Mouse (Mus musculus) cerebellum, postnatal 36 days (tissue): ENCODE data around the gene Capn8.

ENCODE experiments used
- DNase-seq, 2 experiments: peaks; one replicate each; pipeline ENCODE4 v3.0.0; 2021 to 2022; ENCODE audit warnings: mixed read lengths in 2 of 2

Capn8 gene

DNA sequence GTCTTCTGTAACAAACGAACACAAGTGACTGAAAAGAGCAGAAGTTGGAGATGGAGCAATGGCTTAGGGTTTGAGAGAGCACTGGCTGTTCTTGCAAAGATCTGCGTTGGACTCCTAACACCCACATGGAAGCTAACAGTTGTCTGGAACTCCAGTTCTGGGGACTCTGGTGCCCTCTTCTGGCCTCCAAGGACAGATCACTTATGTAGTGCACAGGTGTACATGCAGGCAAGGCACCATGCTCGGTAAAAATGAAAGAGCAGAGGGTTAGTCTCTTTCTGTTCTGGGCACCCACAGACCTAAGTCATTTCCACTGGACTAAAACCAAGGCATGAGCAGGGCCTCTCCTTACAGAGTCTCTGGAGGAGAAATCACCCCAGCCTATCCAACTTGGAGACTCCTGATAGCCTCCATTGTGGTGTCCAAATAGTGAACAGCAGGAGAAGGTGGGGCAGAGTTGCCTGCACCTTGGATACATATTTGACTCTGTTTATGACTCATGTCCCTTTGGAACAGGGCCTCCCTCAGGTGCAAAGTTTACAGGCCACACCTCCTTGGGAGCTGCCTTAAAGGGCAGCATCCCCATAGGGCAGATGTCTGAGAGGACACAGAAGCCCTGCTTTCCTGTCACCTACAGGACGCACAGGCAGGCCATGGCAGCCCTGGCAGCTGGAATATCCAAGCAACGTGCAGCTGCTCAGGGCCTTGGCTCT lies at the start of gene Capn8:
Capn8 (plus strand) TSS at position 600 of the 713 bp plus-strand sequence.
- DNase-seq = no peak

DNA sequence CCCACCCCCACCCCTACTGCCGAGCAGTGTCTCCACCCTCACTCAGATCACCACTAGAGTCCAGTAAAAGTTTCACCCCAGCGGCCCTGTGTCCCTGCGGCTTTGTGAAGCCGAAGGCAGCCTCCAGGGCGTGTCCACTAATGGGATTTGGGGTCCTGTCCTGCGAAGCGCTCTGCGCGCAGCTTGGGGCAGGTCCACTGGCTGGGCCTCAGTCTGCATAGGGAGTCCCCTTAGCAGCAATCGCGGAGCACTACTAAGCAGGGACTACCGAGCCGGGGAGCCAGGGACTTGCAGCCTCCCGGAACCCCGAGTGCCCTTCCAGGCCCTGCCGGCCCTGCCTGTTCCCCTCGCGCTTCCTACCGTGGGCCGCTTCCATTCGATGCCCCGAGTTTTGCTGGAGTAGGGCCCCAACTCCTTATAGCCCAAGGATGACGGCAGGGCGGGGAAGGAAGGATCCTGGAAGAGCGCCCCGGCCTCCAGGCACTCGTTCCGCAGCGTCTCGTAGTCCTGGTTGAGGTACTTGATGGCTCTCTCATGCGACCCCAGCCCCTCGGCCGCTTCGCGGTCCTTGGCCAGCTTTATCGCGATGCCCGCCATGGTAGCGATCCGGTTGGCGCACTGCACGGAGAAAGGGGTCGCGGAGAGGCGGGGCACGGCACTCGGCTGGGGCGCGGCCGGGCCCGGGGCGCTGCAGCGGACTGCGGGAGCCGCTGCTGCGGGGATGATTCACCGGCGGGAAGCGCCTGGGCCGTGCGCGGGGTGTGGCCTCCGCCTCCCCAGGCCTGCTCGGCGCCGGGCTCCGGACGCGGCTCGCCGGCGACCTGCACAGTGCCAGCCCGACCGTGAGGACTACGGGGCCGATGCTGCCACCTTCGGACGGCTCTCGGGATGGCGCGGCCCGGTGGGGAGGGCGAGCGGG lies 47.8 kb upstream of the Capn8 start, which contains the start of gene Capn2:
Capn2 (minus strand) TSS at position 851 of the 919 bp plus-strand sequence.
- DNase-seq = peak; percentile 85 to 86

DNA sequence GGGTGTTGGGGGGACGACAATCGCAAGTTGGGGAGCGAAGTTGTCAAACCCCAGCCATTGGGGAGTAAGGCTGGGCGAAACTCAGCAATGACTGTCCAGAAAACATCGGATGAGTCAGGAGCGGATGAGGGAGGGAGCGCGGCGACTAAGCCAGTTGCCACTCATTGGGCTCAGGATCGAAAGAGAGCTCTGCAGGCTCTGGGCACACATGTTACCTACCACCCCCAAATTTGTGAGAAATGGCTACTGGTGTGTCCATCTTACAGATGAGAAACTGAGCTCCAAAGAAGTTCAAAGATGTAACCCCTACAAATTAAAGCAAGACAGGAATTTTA lies 47.2 kb upstream of the Capn8 start:
- no peak for DNase-seq

DNA sequence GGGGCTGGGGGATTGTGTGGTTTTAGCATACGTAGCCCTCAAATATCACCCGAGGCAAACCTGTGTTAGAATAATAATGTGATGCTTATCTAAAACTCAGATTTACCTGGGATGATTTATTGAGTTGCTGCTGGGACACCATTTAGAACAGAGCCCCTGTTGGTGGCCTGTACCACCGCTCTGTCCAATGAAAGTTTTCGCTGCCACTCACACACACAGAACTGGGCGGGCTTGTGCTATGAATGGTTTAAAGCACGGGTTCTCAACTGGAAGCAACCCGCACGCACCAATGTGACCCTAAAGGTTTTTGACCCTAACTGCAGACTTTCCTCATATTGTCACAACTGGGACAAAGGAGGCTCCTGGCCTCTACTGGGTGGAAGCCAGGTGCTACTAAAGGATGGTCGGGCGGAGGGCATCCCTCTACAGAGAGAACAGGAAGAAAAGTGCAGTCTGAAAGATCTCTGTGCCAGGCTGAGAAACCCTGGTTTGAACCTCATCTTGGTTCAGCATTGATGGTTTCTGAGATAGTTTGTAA lies 46.6 kb upstream of the Capn8 start:
- no peak for DNase-seq

DNA sequence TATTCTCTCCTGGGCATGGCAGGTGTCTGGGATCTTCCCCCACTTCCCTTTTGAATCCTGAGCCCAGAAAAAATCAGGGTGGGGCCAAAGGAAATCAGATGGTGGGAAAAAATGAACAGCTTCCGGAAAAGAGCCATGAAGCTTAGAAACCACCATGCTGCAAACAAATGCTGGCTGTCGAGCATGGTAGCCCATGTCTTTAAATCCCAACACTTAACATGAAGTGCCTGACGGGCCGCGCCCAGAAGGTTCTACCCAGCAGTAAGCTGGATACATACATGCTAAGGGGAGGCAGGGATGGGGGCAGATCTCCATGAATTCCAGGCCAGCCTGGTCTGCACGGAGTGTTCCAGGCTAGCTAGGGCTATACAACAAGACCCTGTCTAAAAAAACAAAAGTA lies 46.0 kb upstream of the Capn8 start:
- DNase-seq = no peak

DNA sequence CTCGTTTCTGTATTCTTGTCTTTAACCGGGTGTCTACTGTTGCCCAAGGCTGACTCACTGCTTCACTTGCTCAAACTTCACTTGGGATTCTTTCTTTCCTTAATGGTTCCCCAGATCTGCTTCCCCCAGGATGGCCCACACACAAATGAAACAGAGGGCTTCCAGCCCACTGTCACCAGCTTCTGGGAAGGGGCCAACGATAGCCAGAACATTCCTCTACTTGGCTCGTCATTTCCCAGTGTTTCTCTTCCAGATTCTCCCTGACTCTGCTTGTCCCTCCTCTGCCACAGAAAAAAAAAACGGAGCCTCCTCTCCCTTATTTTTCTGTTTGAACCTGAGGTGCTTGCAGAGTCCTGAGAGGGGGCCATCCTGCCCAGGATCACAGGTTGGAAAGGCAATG lies 45.5 kb upstream of the Capn8 start:
- no peak for DNase-seq

DNA sequence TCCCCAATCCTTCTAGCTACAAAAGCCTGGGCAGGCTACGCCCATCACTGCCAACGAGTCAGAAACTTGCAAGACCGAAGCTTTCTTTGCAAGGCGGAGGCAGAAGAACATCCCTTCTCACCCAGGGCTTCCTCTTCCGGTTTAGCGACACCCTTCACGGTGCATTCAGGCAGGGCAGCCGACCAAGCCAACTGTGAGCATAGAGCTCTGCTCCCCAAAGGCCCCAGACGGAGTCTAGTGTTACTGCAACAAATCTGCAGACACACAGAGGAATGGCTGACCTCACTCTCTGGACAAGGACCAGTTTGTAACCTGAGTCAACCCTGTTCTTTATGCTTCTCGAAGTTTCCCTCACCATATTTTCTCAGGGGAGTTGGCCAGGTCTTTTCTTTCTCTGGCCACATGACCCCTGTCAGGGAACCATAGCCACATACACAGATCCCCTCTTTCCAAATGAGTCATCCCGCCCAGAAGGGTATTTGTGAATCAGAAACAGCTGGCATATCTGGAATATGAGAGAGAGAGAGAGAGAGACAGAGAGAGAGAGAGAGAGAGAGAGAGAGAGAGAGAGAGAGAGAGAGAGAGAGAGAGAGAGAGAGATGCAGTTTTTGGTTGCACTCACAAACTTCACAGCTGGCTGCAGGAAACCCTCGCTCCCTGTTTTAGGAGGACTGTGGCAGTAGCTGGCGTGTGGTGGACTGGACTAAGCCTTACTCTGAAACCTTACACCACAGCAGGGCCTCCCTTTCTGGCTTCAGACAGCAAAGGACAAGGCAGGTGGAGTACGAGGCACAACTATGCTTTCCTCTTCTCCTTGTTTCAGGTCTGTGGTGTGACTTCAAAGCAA lies 44.5 kb upstream of the Capn8 start:
- no peak for DNase-seq

DNA sequence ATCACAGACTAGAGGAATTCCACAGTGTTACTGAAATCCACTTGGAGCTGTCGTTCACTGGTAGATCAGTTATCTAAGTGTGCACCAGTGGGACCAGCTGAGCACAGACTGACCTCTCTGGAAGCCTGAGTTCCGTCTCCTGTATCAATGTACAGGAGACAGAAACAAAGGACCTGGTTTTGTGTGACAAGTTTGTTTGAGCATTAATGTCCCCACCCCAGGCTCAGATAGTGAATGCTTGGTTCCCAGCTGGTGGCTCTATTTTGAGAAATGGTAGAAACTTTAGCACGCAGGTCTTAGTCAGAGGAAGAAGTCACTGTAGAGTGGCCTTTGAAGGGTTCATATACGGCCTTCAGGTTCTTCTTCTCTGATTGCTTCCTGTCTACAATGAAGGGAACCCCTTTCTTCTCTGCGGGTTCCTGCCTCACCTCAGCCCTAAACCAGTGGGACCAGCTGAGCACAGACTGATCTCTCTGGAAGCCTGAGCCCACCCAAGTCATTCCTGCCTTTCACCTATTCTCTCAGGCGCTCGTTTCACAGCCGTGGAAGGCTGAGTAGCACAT lies 43.8 kb upstream of the Capn8 start:
- DNase-seq = no peak

DNA sequence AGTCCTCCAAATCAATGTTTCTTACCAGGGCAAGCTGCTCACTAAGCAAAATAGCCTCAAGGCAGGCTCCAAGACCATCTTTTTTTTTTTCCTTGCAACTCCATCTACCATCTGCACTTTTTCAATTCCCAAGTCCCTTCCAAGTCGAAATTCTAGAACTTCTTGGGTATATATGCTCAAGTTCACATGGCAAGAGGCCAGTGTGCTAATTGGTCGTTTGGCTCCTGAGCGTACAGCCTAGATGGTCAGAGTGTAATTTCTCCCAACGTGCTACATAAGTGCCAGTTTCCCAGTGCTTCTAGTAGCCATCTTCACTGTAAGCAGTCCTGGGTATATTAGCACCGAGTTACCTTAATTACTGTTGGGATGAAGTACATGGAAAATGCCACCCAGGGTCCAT lies 41.8 kb upstream of the Capn8 start:
- no peak for DNase-seq

DNA sequence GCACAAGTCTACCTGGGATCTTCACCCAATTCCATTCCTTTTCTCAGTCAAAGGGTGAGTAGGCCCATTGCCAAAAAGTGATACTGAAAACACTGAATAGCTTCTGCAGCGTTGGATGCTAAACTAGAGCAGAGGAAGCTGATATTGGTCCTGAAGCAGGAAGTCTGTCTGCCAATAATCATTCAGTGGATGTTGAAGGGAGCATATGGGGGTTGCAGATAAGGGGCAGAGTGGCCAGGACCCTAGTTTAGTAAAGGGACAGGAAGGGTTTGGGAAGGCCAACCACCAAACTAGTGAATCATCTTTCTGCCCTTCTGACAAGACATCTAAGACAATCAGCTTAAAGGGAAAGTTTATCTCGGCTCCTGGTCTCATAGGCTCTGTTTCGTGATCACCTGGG lies 41.1 kb upstream of the Capn8 start:
- DNase-seq = no peak

DNA sequence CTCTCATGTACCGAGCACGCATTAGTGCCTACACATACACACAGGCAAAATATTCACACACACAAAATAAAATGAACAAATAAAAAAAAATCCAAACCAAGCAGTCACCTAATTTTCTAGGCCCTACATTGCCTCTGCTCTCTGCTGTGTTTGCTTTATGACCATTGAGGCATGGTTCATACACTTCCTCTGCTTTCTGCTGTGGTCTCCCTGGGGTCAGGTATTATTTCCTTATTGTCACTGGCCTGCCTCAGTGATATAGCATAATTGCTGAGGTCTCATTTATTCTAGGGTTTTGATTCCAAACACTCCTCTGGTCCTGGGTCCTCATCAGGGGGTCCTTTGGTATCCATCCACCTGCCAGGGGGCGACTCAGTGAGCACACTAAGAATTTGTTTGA lies 39.2 kb upstream of the Capn8 start:
- no peak for DNase-seq

DNA sequence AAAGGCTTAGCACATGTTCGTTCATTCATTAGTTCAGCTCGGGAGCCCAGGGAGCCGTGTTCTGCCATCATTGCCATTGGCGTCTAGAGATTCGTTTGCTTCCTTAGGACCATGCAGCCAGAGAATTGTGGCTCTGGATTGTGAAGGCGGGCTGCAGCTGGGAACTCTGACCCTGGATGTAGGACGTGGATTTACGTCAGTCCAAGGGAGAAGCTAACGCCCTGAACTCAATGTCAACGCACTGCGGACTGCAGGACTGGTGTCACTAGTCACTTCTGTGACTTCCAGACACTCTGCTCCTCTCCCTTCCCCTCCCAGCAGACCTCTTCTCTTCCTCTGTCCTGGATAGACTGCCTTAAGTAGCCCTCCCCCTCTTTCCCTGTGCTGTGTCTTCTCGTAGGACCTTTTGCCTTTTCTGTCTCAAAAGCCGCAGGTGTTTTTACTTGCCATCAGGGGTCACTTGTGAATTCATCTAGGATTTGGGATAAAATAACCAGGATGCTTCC lies 37.5 kb upstream of the Capn8 start:
- DNase-seq = no peak

DNA sequence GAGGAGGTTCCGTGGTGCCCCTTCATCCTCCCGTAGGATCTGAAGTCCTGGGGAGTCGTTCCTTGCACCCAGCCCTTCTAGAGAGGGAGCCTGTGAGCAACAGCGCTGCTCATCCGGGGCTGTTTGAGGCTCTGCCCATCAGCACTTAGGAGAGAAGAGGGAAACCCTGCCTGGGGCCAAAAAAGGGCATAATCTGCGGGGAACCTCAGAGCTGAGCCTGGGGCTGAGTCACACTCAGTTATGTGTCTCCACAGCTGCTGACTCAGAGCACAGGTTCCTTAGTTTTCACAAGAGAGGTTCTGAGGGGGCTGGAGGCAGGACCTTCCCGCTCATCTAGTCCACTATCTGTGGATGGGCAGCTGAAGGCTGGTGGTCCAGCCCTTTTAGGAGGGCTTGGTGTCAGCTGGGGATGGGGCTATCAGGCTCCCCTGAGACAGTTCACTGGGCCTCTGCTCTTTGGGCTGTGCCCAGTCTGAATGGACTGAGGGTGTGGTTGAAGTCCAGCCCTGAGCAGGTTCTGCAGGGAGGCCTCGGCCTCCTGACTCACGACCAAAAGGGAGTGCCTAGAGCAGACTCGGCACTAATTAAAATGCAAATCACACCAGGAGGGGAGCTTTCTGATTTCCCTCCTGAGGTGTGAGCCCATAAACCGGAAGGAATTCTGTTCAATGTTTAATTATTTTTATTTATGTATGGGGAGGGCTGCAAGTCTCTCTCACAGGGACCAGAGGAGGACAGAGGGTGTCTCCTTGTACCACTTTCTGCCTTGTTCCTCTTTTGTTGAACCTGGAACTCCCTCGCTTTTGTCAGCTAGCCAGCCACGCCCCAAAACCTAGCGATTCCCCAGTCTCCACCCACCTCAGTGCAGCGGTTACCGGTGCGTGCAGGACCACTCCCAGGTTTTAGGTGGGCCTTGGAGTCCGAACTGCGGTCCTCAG lies 36.6 kb upstream of the Capn8 start:
- no peak for DNase-seq

DNA sequence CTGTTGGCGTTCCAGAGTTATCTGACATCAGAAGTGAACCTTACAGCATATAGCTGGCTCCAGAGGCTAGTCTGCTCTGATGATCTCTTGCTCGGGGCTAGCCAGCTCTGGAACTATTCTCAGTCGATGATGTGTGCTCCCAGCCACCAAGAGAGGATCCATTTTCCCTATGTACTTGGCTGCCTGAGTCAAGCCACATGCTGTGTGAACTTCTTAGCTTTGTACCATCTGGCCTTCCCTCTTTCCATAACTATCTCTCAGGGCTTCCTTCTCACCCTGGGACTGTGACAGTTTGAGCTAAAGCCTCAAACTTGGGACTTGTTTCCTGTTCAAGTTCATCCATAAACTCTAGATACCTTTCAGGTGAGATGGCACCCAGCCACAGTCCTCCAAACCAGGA lies 31.2 kb upstream of the Capn8 start:
- no peak for DNase-seq

DNA sequence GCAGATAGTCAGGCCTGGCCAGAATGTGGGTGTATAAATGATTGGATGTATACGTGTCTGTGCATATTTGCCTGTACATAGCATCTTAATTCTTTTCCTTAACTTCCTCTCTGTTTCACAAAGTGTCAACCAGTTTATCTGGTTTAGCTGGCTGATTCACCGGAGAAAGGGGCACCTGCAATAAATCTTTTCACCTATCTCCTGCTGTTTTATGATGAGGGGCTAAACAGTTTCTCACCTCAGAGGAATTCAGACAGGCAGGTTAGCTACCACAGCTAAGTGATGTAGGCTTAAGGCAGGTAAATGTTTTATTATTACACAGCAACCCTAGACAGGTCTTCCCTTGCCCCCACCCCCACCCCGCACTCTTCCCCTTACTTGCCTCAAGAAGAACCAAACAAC lies 29.7 kb upstream of the Capn8 start:
- no peak for DNase-seq

DNA sequence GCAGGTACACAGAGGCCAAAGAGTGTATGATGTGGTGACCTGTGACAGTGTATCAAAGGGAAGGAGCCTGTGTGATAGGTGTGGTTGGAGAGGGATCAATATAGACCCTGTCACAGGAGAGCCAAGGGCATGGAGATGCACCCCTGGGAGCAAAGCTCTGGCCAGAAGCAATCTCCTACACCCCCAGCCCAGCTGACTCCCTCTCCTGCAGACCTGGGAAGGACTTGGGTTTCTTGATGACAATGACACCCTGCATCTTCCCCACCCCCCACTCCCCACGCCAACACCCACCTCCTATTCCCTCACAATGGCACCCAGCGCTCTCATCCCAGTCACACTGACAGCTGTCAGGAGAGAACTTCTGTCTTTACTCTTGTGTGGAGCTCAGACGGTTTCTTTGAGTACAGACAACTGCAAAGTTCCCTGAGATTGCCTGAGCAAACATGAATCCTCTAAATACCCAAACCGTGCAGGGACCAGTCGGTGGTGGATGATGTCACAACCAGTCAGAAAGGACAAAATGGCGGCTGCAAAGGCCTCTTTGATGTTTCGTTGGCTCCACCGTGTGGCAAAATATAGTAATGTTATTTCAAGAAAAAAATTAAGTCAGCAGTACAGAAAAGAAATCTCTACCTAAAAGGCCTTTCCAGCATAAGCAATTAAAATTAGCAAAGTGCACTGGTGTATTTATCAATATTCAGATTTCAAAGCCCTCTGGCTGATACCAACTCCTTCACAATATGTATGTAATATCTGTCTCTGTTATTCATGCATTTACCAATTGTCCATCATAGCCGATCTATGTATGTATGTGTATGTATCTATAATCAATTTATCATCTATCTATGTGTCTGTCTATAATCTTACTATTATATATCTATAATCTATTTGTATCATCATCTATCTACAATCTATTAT lies 25.5 kb upstream of the Capn8 start:
- peak; percentile 66 to 80 for DNase-seq

DNA sequence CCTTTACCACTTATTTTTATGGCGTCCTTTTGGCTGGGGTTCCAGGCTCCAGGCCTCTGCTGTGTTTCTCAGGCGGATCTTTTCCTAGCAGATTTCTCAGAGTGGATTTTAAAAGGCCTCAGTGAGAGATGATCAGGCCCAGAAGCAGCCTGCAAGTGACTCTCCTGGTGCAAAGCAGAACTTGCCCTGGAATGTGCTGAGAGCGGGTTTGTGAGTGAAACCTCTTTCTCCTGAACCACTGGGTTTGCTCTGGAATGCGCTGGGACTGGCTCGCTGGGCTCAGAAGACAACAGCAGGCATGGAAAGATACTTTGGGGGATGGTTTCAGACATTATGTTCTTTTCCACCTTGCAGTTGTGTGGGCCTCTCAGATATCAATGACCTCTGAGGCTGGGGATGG lies 22.7 kb upstream of the Capn8 start:
- no peak for DNase-seq

DNA sequence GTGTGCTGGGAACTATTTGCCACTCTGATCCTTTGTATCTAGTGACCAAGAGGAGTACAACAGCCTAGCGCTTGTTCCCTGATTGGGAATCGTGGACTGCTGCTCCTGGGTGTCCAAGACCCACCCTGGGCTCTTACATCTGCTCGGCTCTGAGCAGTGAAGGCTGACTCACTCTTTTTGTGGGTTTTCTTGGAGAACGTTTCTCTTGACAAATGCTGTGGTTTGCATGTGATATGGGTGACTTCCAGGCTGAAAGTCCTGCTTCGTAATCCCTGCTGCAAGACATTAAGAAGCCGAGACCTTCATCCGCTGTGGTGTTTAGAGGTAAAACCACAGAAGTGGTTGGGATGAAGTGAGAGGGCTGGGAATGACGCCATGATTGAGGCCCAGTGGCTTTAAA lies 21.7 kb upstream of the Capn8 start:
- DNase-seq = no peak

DNA sequence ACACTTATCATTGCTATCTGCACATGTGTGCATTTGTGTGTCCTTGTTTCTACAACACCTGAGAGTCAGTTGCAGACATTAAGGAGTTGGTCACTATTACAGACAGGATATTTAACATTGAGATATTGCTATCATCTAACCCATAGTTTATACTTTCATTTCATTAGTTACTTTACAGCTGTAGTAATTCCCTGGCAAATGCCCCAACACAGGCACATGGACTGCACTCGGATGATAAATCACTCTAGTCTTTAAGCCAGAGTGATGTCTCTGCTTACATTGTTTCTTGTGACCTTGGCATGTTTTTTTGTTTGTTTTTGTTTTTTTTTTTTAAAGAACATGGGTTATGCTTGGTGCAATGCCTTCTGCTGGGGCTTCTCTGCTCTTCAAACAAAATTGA lies 20.9 kb upstream of the Capn8 start:
- no peak for DNase-seq

DNA sequence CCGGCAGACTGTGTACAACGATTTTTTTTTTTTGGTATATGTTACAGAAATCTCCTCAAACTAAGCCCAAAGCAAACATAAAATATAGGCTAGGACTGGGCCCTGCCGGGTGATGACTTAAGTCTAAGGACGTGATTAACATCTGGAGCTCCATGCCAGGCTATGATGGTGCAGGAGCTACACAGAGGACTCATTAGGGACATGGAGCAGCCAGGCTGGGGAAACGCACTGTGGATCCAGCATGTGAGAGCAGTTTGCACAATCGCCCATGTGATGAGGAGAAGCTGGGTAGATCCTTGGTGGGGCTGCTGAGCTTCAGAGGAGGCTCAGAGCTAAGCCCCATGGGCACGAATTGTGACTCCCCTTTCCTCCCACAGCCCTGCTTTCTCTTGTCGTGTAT lies 14.0 kb upstream of the Capn8 start:
- no peak for DNase-seq
